8 mouse cellular contexts compared by ENCODE assay signal in the genomic region with DNA sequence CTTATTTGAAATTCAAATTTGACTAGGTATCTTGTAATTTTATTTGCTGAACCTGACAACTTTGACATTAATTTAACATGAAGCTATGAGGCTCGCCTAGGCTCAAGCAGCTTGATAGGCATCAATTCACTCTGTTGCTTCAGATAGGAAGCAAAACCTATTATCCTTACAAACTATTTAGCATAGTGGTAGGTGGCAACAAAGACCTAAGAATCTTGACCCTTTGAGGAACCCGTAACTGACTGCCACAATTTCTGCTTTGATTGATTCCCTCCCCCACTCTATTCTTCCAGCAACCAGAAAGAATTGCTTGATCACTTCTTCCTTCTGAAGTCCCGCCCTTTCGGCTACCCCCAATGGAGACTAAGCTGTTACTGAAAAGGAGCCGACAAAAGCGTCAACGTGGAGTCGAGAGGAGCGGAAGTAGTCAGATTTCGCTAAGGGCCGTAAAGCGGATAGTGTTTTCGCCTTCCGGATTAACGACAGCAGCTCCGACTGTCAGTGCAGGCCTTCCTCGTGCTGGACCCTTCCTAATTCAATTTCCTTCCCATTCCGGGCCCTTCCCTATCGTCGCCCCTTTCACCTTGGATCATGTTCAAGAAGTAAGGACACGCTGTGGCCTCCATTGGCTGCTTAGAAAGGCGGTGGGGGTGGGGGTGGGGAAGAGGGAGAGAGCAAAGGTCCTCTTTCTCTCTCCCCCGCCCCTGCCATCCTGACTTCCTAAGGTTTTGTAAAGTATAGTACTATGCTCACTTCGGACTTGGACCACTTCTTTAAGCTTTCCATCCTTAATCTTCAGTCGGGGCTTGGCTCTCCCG. TPM values are rescaled to one million over a fixed set of nuclear protein-coding genes. Genes with fewer than 3 reads are reported as not detected.
DNase-seq lines count a peak whose midpoint lies in the region; ATAC-seq and TF ChIP-seq lines count a peak whose summit lies in the region.

A gene (plus strand): TSS at position 402 of the 818 bp plus-strand sequence.

- H3K36me3 ChIP-seq in G1E (replicated peaks), result no peaks in the 10 kb centered on the region
- H3K36me3 ChIP-seq in forebrain, postnatal 0 days (ENCODE audit: insufficient read depth), result no peaks in the 10 kb centered on the region
- H3K36me3 ChIP-seq in lung, embryonic 15.5 days, result no peaks in the 10 kb centered on the region

- H3K27me3 ChIP-seq in G1E (ENCODE audit: insufficient read depth, low read length), result no peaks in the 10 kb centered on the region
- H3K27me3 ChIP-seq in forebrain, postnatal 0 days (ENCODE audit: insufficient read depth, low read length), result no peaks in the 10 kb centered on the region
- H3K27me3 ChIP-seq in lung, embryonic 15.5 days, result no peaks in the 10 kb centered on the region

- TF ChIP-seq CTCF in G1E (IDR thresholded peaks at IDR 0.05; ENCODE audit: low read depth, low read length), result no peak
- no peak for TF ChIP-seq CTCF in forebrain, postnatal 0 days (IDR thresholded peaks at IDR 0.05; ENCODE audit: low read depth)

- peak within 1 kb of the TSS; percentile 58 for H3K9ac ChIP-seq in forebrain, postnatal 0 days
- H3K9ac ChIP-seq in lung, embryonic 15.5 days, result peak within 1 kb of the TSS; percentile 46

- H3K9me3 ChIP-seq in G1E (replicated peaks), result no peaks in the 10 kb centered on the region
- no peaks in the 10 kb centered on the region for H3K9me3 ChIP-seq in forebrain, postnatal 0 days (ENCODE audit: low read length)
- H3K9me3 ChIP-seq in lung, embryonic 15.5 days, result no peaks in the 10 kb centered on the region

- ATAC-seq in G1E (ENCODE audit: extremely low read depth, insufficient number of reproducible peaks, low FRiP score, poor library complexity, severe bottlenecking), result peak; percentile 89
- peak; percentile 96 for ATAC-seq in forebrain, postnatal 0 days
- ATAC-seq in lung, embryonic 15.5 days (ENCODE audit: borderline replicate concordance, extremely low read depth, low FRiP score, low TSS enrichment), result peak; percentile 90

- H3K4me2 ChIP-seq in forebrain, postnatal 0 days (ENCODE audit: low read depth), result peak within 1 kb of the TSS; percentile 44
- H3K4me2 ChIP-seq in lung, embryonic 15.5 days, result peak within 1 kb of the TSS; percentile 53

- no peaks in the 10 kb centered on the region; the same call in 1 of the 2 replicates for H3K4me1 ChIP-seq in G1E (ENCODE audit: insufficient read depth, low read depth, low read length)
- H3K4me1 ChIP-seq in forebrain, postnatal 0 days (ENCODE audit: insufficient read depth), result no peaks in the 10 kb centered on the region
- H3K4me1 ChIP-seq in lung, embryonic 15.5 days, result no peaks in the 10 kb centered on the region

- peak within 1 kb of the TSS; percentile 88 for H3K27ac ChIP-seq in forebrain, postnatal 0 days (ENCODE audit: low read depth, low read length)
- peak within 1 kb of the TSS; percentile 77 for H3K27ac ChIP-seq in lung, embryonic 15.5 days

- peak; percentile 23 for DNase-seq in G1E (ENCODE audit: low spot score)
- peak; percentile 69 to 74 for DNase-seq in cerebellum, adult 18-20 months
- DNase-seq in forebrain, postnatal 0 days, result peak; percentile 89
- peak; percentile 67 for DNase-seq in heart, postnatal 4 days
- peak; percentile 75 to 84 for DNase-seq in layer of hippocampus, adult 8-10 months (ENCODE audit: low spot score in 2 of 2)
- DNase-seq in ovary, adult 18-20 months (ENCODE audit: low spot score), result peak; percentile 67
- DNase-seq in thymus, postnatal 0 days (ENCODE audit: low spot score), result peak; percentile 85

- H3K4me3 ChIP-seq in G1E (ENCODE audit: low read depth, low read length), result peak within 1 kb of the TSS; percentile 71
- H3K4me3 ChIP-seq in forebrain, postnatal 0 days (ENCODE audit: low read depth, low read length), result peak within 1 kb of the TSS; percentile 46
- peak within 1 kb of the TSS; percentile 49 for H3K4me3 ChIP-seq in lung, embryonic 15.5 days

- 25% methylated on average over 26 of the region's 26 CpGs for WGBS in forebrain, postnatal 0 days
- WGBS in lung, embryonic 15.5 days, result 20% methylated on average over 26 of the region's 26 CpGs

RNA-seq across cellular contexts. Expression of the gene that starts here (rescaled TPM):
- total RNA-seq in G1E (2014; fragmentation: Nextera tagmentation) (36.5 and 55.3 TPM in 2 replicates), G1E (2017) (73.0 and 78.2 TPM in 2 replicates)
- polyA plus RNA-seq in G1E (2012), result 1.2 and 2.1 TPM in 2 replicates
- total RNA-seq in forebrain, postnatal 0 days (2014; rRNA removed), result 77.9 and 98.0 TPM in 2 replicates
- polyA plus RNA-seq in forebrain, postnatal 0 days (2015; fragmentation: Nextera tagmentation; extraction: Ambion mirVana), result 174 and 215 TPM in 2 replicates
- total RNA-seq in heart, postnatal 4 days (2021), result 10 to 100 TPM; 38.9 to 40.9 TPM
- 10 to 100 TPM; 78.7 to 94.2 (median 87.2) TPM for total RNA-seq in layer of hippocampus, adult 8-10 months (2022)
- 87.7 and 90.5 TPM in 2 replicates for polyA plus RNA-seq in lung, embryonic 15.5 days (2015; fragmentation: Nextera tagmentation; extraction: Ambion mirVana)
- 167 and 185 TPM in 2 replicates for polyA plus RNA-seq in thymus, postnatal 0 days (2015; fragmentation: Nextera tagmentation; extraction: Ambion mirVana)

Comparison
In these comparisons a context has a peak if more than half of its experiments do, and no peak if none do; other contexts are left out.
1. Peak in every context shown above with its lines: DNase-seq, ATAC-seq, H3K4me3 ChIP-seq and H3K27ac ChIP-seq.
2. RNA of the gene that starts here (polyA plus RNA-seq): 174 to 215 TPM in forebrain, postnatal 0 days, 167 to 185 TPM in thymus, postnatal 0 days and 87.7 to 90.5 TPM in lung, embryonic 15.5 days; 1.2 to 2.1 TPM in G1E; every median in the first group is over 10 times any median in the second.
3. DNase-seq: peak in every context shown above with its lines; median percentile 89 in forebrain, postnatal 0 days; 85 in thymus, postnatal 0 days; 80 in layer of hippocampus, adult 8-10 months; 72 in cerebellum, adult 18-20 months; 67 in heart, postnatal 4 days; 67 in ovary, adult 18-20 months; 23 in G1E.